Mouse (Mus musculus): ENCODE data around the gene Cdk19. TPM values are rescaled to one million over a fixed set of nuclear protein-coding genes. Genes with fewer than 3 reads are reported as not detected.
"Not testable (repeated sequence)": the region's sequence is repeated elsewhere in the genome, so short reads cannot be mapped to it uniquely, and the experiment has no call there.

Cdk19 gene
- polyA plus RNA-seq, 1 experiment from 2014 or later, result 15.0 TPM

DNA sequence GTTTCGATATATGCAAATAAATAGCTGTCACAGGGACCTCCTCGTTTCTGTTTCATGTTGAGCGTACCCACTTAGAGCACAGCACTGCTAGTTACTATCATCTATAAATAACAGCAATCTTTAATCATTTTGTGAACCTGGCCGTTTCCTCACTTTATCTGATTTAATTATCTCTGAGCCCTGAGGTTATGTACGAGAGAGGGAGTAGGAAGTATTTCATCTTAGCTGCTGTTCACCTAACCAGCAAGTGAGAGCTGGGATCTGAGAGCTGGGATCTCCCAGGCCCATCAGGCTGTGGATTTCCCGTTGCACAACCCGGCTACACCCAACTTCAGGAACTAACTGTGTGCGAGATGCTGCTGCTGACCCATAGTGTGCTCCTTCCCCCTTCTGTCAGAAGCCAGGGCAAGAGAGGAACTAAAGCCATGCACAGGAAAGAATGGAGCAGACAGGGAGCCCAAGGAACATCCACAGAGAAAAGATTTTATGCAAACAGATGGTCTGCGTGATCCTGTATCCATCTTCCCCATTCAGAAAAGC lies 186.3 kb downstream of the Cdk19 start:
- Histone ChIP-seq H3K9me3 (replicated peaks) (no peaks in the 10 kb centered on the region), H3K36me3 (no peaks in the 10 kb centered on the region), H3K4me2 (replicated peaks) (no peak overlapping the region), H3K4me3 (no peak overlapping the region), H3K27ac (no peak overlapping the region), H3K27me3 (no peaks in the 10 kb centered on the region), H3K4me1 (peaks cover 16% of the 10 kb centered on the region), H3K9ac (no peak overlapping the region)
- no peak for ATAC-seq (ENCODE audit: low FRiP score)
- WGBS, result 75% methylated on average over 9 of the region's 9 CpGs

GRCm38 (mm10) chr10:40526301-40526761 lies 187.0 kb downstream of the Cdk19 start:
- no peak overlapping the region for H3K4me2 ChIP-seq (replicated peaks)
- no peaks in the 10 kb centered on the region for H3K9me3 ChIP-seq (replicated peaks)
- H3K27me3 ChIP-seq, result no peaks in the 10 kb centered on the region
- no peak for ATAC-seq (ENCODE audit: low FRiP score)
- H3K4me1 ChIP-seq, result peaks cover 14% of the 10 kb centered on the region
- H3K9ac ChIP-seq, result no peak overlapping the region
- no peak overlapping the region for H3K27ac ChIP-seq
- no peak overlapping the region for H3K4me3 ChIP-seq
- whole genome bisulfite sequencing, result 85% methylated on average over 8 of the region's 8 CpGs
- no peaks in the 10 kb centered on the region for H3K36me3 ChIP-seq

- WGBS, result 85% methylated on average over 3 of the region's 3 CpGs
- H3K4me2 ChIP-seq (replicated peaks), result no peak overlapping the region
- no peak overlapping the region for H3K27ac ChIP-seq
- 0 out of 2 replicates have a peak, but pooled peaks cover 4% of the 10 kb centered on the region for H3K9me3 ChIP-seq (replicated peaks)
- H3K27me3 ChIP-seq, result no peaks in the 10 kb centered on the region
- H3K4me3 ChIP-seq, result no peak overlapping the region
- no peak overlapping the region for H3K9ac ChIP-seq
- H3K4me1 ChIP-seq, result peaks cover 8% of the 10 kb centered on the region
- no peaks in the 10 kb centered on the region for H3K36me3 ChIP-seq
- ATAC-seq (ENCODE audit: low FRiP score), result no peak
These were observed 187.6 kb downstream of the Cdk19 start for GRCm38 (mm10) chr10:40526986-40527385.

DNA sequence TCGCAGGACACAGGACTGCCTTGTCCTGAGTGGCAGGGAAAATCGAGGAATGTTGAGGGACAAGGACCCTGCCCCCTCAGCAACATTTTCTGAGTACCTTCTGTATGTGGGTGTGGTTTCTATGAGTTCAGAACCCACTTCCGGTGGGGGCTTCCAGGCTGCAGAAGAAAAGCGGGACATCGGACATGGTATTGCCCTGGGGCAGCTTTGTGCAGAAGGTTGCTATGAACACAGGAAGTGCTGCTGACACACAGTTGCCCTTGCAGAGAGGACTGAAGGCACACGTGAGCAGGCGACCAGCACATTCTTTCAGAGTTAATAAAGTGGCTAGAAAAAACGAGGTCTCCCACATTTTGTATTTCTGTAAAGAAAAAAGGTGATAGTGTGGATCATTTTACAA lies 188.2 kb downstream of the Cdk19 start:
- 0 out of 2 replicates have a peak, but pooled peaks cover 6% of the 10 kb centered on the region for H3K9me3 ChIP-seq (replicated peaks)
- no peak overlapping the region for H3K4me3 ChIP-seq
- H3K36me3 ChIP-seq, result no peaks in the 10 kb centered on the region
- no peak overlapping the region for H3K27ac ChIP-seq
- H3K4me2 ChIP-seq (replicated peaks), result no peak overlapping the region
- no peak overlapping the region for H3K9ac ChIP-seq
- 48% methylated on average over 8 of the region's 8 CpGs for WGBS
- H3K27me3 ChIP-seq, result no peaks in the 10 kb centered on the region
- no peak for ATAC-seq (ENCODE audit: low FRiP score)
- 0 out of 2 replicates have a peak, but pooled peaks cover 5% of the 10 kb centered on the region for H3K4me1 ChIP-seq

DNA sequence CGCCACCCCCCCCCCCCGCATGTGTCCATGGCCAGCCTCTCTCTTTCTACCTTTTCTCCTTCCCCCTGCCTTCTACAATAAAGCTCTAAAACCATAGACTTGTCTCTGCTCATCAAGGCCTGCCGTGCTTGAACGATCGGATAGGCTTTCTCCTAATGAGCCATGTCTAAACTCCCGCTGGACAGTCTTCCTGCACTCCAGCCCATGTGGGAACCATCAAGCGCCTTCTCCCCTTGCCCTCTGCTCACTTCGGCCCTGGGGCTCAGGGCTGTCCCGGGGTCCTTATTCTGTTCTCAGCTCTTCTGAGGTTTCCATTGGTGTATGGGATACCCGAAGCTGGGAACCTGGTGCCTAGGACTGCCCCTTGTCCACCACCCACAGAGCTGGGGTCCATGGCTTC lies 189.3 kb downstream of the Cdk19 start:
- 41% methylated on average over 8 of the region's 10 CpGs for WGBS
- no peak overlapping the region for H3K9ac ChIP-seq
- no peak overlapping the region for H3K4me3 ChIP-seq
- no peaks in the 10 kb centered on the region for H3K36me3 ChIP-seq
- 0 out of 2 replicates have a peak, but pooled peaks cover 3% of the 10 kb centered on the region for H3K4me1 ChIP-seq
- ATAC-seq (ENCODE audit: low FRiP score), result no peak
- H3K27me3 ChIP-seq, result no peaks in the 10 kb centered on the region
- no peak overlapping the region for H3K4me2 ChIP-seq (replicated peaks)
- H3K9me3 ChIP-seq (replicated peaks), result peaks cover 6% of the 10 kb centered on the region; the same call in 1 of the 2 replicates
- no peak overlapping the region for H3K27ac ChIP-seq

- Histone ChIP-seq H3K4me3 (no peak overlapping the region), H3K9ac (no peak overlapping the region), H3K4me2 (replicated peaks) (no peak overlapping the region), H3K4me1 (no peaks in the 10 kb centered on the region), H3K27ac (no peak overlapping the region), H3K36me3 (no peaks in the 10 kb centered on the region), H3K9me3 (replicated peaks) (peaks cover 6% of the 10 kb centered on the region; the same call in 1 of the 2 replicates), H3K27me3 (no peaks in the 10 kb centered on the region)
- ATAC-seq (ENCODE audit: low FRiP score), result no peak
- WGBS, result 63% methylated on average over 6 of the region's 6 CpGs
These were observed 190.3 kb downstream of the Cdk19 start for GRCm38 (mm10) chr10:40529617-40530016.

GRCm38 (mm10) chr10:40530661-40531060 lies 191.3 kb downstream of the Cdk19 start:
- Histone ChIP-seq H3K36me3 (no peaks in the 10 kb centered on the region), H3K27ac (no peak overlapping the region), H3K9ac (no peak overlapping the region), H3K4me2 (replicated peaks) (no peak overlapping the region), H3K4me3 (no peak overlapping the region), H3K4me1 (no peaks in the 10 kb centered on the region), H3K27me3 (no peaks in the 10 kb centered on the region), H3K9me3 (replicated peaks) (peaks cover 6% of the 10 kb centered on the region; the same call in 1 of the 2 replicates)
- WGBS, result 78% methylated on average over 3 of the region's 3 CpGs
- ATAC-seq (ENCODE audit: low FRiP score), result no peak

- H3K27me3 ChIP-seq; ATAC-seq (ENCODE audit: low FRiP score): not testable (repeated sequence)
- WGBS, result 96% methylated on average over 4 of the region's 4 CpGs
These were observed 193.2 kb downstream of the Cdk19 start for GRCm38 (mm10) chr10:40532586-40532985.

More at GRCm38 (mm10) chr10:40532586-40532985, 193.2 kb downstream of the Cdk19 start:
- H3K4me2 ChIP-seq (replicated peaks); H3K36me3 ChIP-seq; H3K9ac ChIP-seq; H3K4me3 ChIP-seq; H3K9me3 ChIP-seq (replicated peaks); H3K27ac ChIP-seq; H3K4me1 ChIP-seq: not testable (repeated sequence)

Other genes with a start within 250 kb of the Cdk19 start
- 12.6 and 13.6 TPM in 2 replicates for gene Slc16a10, start 197.3 kb upstream of the Cdk19 start, polyA plus RNA-seq (2016; fragmentation: Nextera tagmentation; extraction: Ambion mirVana)
- 65.4 and 67.0 TPM in 2 replicates for gene Rpf2, start 92.5 kb upstream of the Cdk19 start, polyA plus RNA-seq (2016; fragmentation: Nextera tagmentation; extraction: Ambion mirVana)
- gene Gtf3c6, start 81.5 kb upstream of the Cdk19 start, polyA plus RNA-seq (2016; fragmentation: Nextera tagmentation; extraction: Ambion mirVana), result 135 and 136 TPM in 2 replicates
- 53.7 and 57.7 TPM in 2 replicates for gene Amd1, start 37.4 kb upstream of the Cdk19 start, polyA plus RNA-seq (2016; fragmentation: Nextera tagmentation; extraction: Ambion mirVana)
- not detected in 2 replicates for gene Slc22a16, start 230.8 kb downstream of the Cdk19 start, polyA plus RNA-seq (2016; fragmentation: Nextera tagmentation; extraction: Ambion mirVana)

Measured in hindbrain, embryonic 12.5 days (tissue).